Mouse (Mus musculus): ENCODE data around the gene Timm17b. TPM values are rescaled to one million over a fixed set of nuclear protein-coding genes. Genes with fewer than 3 reads are reported as not detected.
"Not testable (repeated sequence)": the region's sequence is repeated elsewhere in the genome, so short reads cannot be mapped to it uniquely, and the experiment has no call there.

Gene Timm17b
- polyA plus RNA-seq, 1 experiment from 2014 or later, result 167 TPM

GRCm38 (mm10) chrX:7869826-7870225, 29.3 kb upstream of the Timm17b start:
- Histone ChIP-seq H3K27me3 (ENCODE audit: control insufficient read depth, insufficient read depth, low read length) (no peaks in the 10 kb centered on the region), H3K36me3 (ENCODE audit: control insufficient read depth, insufficient read depth, low read length) (peaks cover 12% of the 10 kb centered on the region; the same call in 1 of the 2 replicates), H3K4me1 (ENCODE audit: control insufficient read depth, insufficient read depth, low read length) (no peaks in the 10 kb centered on the region), H3K9ac (replicated peaks; ENCODE audit: low read depth, low read length) (no peak overlapping the region), H3K27ac (ENCODE audit: low read depth, low read length) (no peak overlapping the region), H3K4me3 (ENCODE audit: low read depth, low read length) (no peak overlapping the region), H3K4me2 (ENCODE audit: low read depth, low read length) (no peak overlapping the region), H3K9me3 (ENCODE audit: control insufficient read depth, low read length) (no peaks in the 10 kb centered on the region)
- ATAC-seq (ENCODE audit: low read depth), result no peak
- 43% methylated on average over 3 of the region's 3 CpGs for whole genome bisulfite sequencing

GRCm38 (mm10) chrX:7878007-7878419, 21.1 kb upstream of the Timm17b start, which contains the start of gene Pim2:
TSS of gene Pim2 (plus strand) at chrX:7878262.
- 11% methylated on average over 38 of the region's 38 CpGs for WGBS
- no peaks in the 10 kb centered on the region for H3K27me3 ChIP-seq (ENCODE audit: control insufficient read depth, insufficient read depth, low read length)
- peak within 1 kb of the TSS; percentile 46 for H3K4me3 ChIP-seq (ENCODE audit: low read depth, low read length)
- peaks cover 6% of the 10 kb centered on the region; the same call in 1 of the 2 replicates for H3K36me3 ChIP-seq (ENCODE audit: control insufficient read depth, insufficient read depth, low read length)
- peak; percentile 94 for ATAC-seq (ENCODE audit: low read depth)
- peak within 1 kb of the TSS; percentile 62; the same call in 1 of the 2 replicates for H3K27ac ChIP-seq (ENCODE audit: low read depth, low read length)
- peak within 1 kb of the TSS; percentile 57 for H3K9ac ChIP-seq (replicated peaks; ENCODE audit: low read depth, low read length)
- no peaks in the 10 kb centered on the region for H3K9me3 ChIP-seq (ENCODE audit: control insufficient read depth, low read length)
- H3K4me1 ChIP-seq (ENCODE audit: control insufficient read depth, insufficient read depth, low read length), result no peaks in the 10 kb centered on the region
- peak within 1 kb of the TSS; percentile 75 for H3K4me2 ChIP-seq (ENCODE audit: low read depth, low read length)

- H3K9ac ChIP-seq (replicated peaks; ENCODE audit: low read depth, low read length), result peak overlapping the region; percentile 57
- H3K27me3 ChIP-seq (ENCODE audit: control insufficient read depth, insufficient read depth, low read length), result no peaks in the 10 kb centered on the region
- peak overlapping the region; percentile 46 for H3K4me3 ChIP-seq (ENCODE audit: low read depth, low read length)
- H3K9me3 ChIP-seq (ENCODE audit: control insufficient read depth, low read length), result no peaks in the 10 kb centered on the region
- 19% methylated on average over 20 of the region's 21 CpGs for WGBS
- no peaks in the 10 kb centered on the region for H3K4me1 ChIP-seq (ENCODE audit: control insufficient read depth, insufficient read depth, low read length)
- H3K36me3 ChIP-seq (ENCODE audit: control insufficient read depth, insufficient read depth, low read length), result peaks cover 4% of the 10 kb centered on the region; the same call in 1 of the 2 replicates
- peak; percentile 32; the same call in 1 of the 2 replicates for ATAC-seq (ENCODE audit: low read depth)
- H3K4me2 ChIP-seq (ENCODE audit: low read depth, low read length), result peak overlapping the region; percentile 75
- H3K27ac ChIP-seq (ENCODE audit: low read depth, low read length), result 0 out of 2 replicates have a peak overlapping the region, but pooled peaks have one; percentile 44
Measured at GRCm38 (mm10) chrX:7878495-7878894, 20.7 kb upstream of the Timm17b start.

- peak overlapping the region; percentile 7; the same call in 1 of the 2 replicates for H3K4me3 ChIP-seq (ENCODE audit: low read depth, low read length)
- peak; percentile 39; the same call in 1 of the 2 replicates for ATAC-seq (ENCODE audit: low read depth)
- 12% methylated on average over 11 of the region's 11 CpGs for WGBS
- peak overlapping the region; percentile 75 for H3K4me2 ChIP-seq (ENCODE audit: low read depth, low read length)
- H3K27ac ChIP-seq (ENCODE audit: low read depth, low read length), result no peak overlapping the region
- H3K9me3 ChIP-seq (ENCODE audit: control insufficient read depth, low read length), result no peaks in the 10 kb centered on the region
- no peaks in the 10 kb centered on the region for H3K27me3 ChIP-seq (ENCODE audit: control insufficient read depth, insufficient read depth, low read length)
- no peak overlapping the region for H3K9ac ChIP-seq (replicated peaks; ENCODE audit: low read depth, low read length)
- no peaks in the 10 kb centered on the region for H3K36me3 ChIP-seq (ENCODE audit: control insufficient read depth, insufficient read depth, low read length)
- H3K4me1 ChIP-seq (ENCODE audit: control insufficient read depth, insufficient read depth, low read length), result no peaks in the 10 kb centered on the region
Measured at GRCm38 (mm10) chrX:7879819-7880218, 19.3 kb upstream of the Timm17b start.

GRCm38 (mm10) chrX:7883841-7884567, 15.2 kb upstream of the Timm17b start, which contains the start of gene Slc35a2:
TSS of gene Slc35a2 (plus strand) at chrX:7884028.
- ATAC-seq (ENCODE audit: low read depth), result peak; percentile 83
- WGBS, result 16% methylated on average over 49 of the region's 49 CpGs

GRCm38 (mm10) chrX:7898211-7898610, 946 bp upstream of the Timm17b start:
- H3K9me3 ChIP-seq (ENCODE audit: control insufficient read depth, low read length), result no peaks in the 10 kb centered on the region
- H3K36me3 ChIP-seq (ENCODE audit: control insufficient read depth, insufficient read depth, low read length), result 0 out of 2 replicates have a peak, but pooled peaks cover 3% of the 10 kb centered on the region
- no peak overlapping the region for H3K27ac ChIP-seq (ENCODE audit: low read depth, low read length)
- H3K9ac ChIP-seq (replicated peaks; ENCODE audit: low read depth, low read length), result peak overlapping the region; percentile 35; the same call in 1 of the 2 replicates
- H3K27me3 ChIP-seq (ENCODE audit: control insufficient read depth, insufficient read depth, low read length), result no peaks in the 10 kb centered on the region
- 34% methylated on average over 13 of the region's 13 CpGs for WGBS
- no peak for ATAC-seq (ENCODE audit: low read depth)
- H3K4me2 ChIP-seq (ENCODE audit: low read depth, low read length), result peak overlapping the region; percentile 53
- H3K4me3 ChIP-seq (ENCODE audit: low read depth, low read length), result peak overlapping the region; percentile 46
- H3K4me1 ChIP-seq (ENCODE audit: control insufficient read depth, insufficient read depth, low read length), result peaks cover 6% of the 10 kb centered on the region; the same call in 1 of the 2 replicates

More at GRCm38 (mm10) chrX:7883841-7884567, 15.2 kb upstream of the Timm17b start, which contains the start of gene Slc35a2:
- Histone ChIP-seq H3K9me3 (ENCODE audit: control insufficient read depth, low read length) (no peaks in the 10 kb centered on the region), H3K4me1 (ENCODE audit: control insufficient read depth, insufficient read depth, low read length) (no peaks in the 10 kb centered on the region), H3K27me3 (ENCODE audit: control insufficient read depth, insufficient read depth, low read length) (no peaks in the 10 kb centered on the region), H3K4me2 (ENCODE audit: low read depth, low read length) (peak within 1 kb of the TSS; percentile 60), H3K27ac (ENCODE audit: low read depth, low read length) (peak within 1 kb of the TSS; percentile 85), H3K4me3 (ENCODE audit: low read depth, low read length) (peak within 1 kb of the TSS; percentile 42), H3K9ac (replicated peaks; ENCODE audit: low read depth, low read length) (peak within 1 kb of the TSS; percentile 50), H3K36me3 (ENCODE audit: control insufficient read depth, insufficient read depth, low read length) (no peaks in the 10 kb centered on the region)

- Histone ChIP-seq H3K27me3 (ENCODE audit: control insufficient read depth, insufficient read depth, low read length) (no peaks in the 10 kb centered on the region), H3K4me1 (ENCODE audit: control insufficient read depth, insufficient read depth, low read length) (no peaks in the 10 kb centered on the region), H3K36me3 (ENCODE audit: control insufficient read depth, insufficient read depth, low read length) (no peaks in the 10 kb centered on the region), H3K27ac (ENCODE audit: low read depth, low read length) (no peak overlapping the region), H3K4me3 (ENCODE audit: low read depth, low read length) (no peak overlapping the region), H3K9me3 (ENCODE audit: control insufficient read depth, low read length) (no peaks in the 10 kb centered on the region), H3K9ac (replicated peaks; ENCODE audit: low read depth, low read length) (no peak overlapping the region), H3K4me2 (ENCODE audit: low read depth, low read length) (no peak overlapping the region)
- WGBS, result 93% methylated on average over 5 of the region's 5 CpGs
- no peak for ATAC-seq (ENCODE audit: low read depth)
Measured at GRCm38 (mm10) chrX:7904441-7904840, 5.3 kb downstream of the Timm17b start.

- no peak for ATAC-seq (ENCODE audit: low read depth)
- no peak within 1 kb of the TSS for H3K27ac ChIP-seq (ENCODE audit: low read depth, low read length)
- no peaks in the 10 kb centered on the region for H3K4me1 ChIP-seq (ENCODE audit: control insufficient read depth, insufficient read depth, low read length)
- no peak within 1 kb of the TSS for H3K4me2 ChIP-seq (ENCODE audit: low read depth, low read length)
- H3K36me3 ChIP-seq (ENCODE audit: control insufficient read depth, insufficient read depth, low read length), result no peaks in the 10 kb centered on the region
- no peak within 1 kb of the TSS for H3K4me3 ChIP-seq (ENCODE audit: low read depth, low read length)
- H3K9ac ChIP-seq (replicated peaks; ENCODE audit: low read depth, low read length), result no peak within 1 kb of the TSS
- no peaks in the 10 kb centered on the region for H3K27me3 ChIP-seq (ENCODE audit: control insufficient read depth, insufficient read depth, low read length)
- H3K9me3 ChIP-seq (ENCODE audit: control insufficient read depth, low read length), result no peaks in the 10 kb centered on the region
- 93% methylated on average over 5 of the region's 5 CpGs for WGBS
Measured at GRCm38 (mm10) chrX:7907735-7908134, 8.6 kb downstream of the Timm17b start, which contains the start of gene Gm10491. TSS of gene Gm10491 (minus strand) at chrX:7907835.

GRCm38 (mm10) chrX:7909242-7909641, 10.1 kb downstream of the Timm17b start, which contains the start of gene Gm10490:
TSS of gene Gm10490 (plus strand) at chrX:7909542.
- not testable (repeated sequence) for H3K27ac ChIP-seq (ENCODE audit: low read depth, low read length); H3K4me2 ChIP-seq (ENCODE audit: low read depth, low read length); H3K4me1 ChIP-seq (ENCODE audit: control insufficient read depth, insufficient read depth, low read length); ATAC-seq (ENCODE audit: low read depth); H3K36me3 ChIP-seq (ENCODE audit: control insufficient read depth, insufficient read depth, low read length); H3K4me3 ChIP-seq (ENCODE audit: low read depth, low read length); H3K9ac ChIP-seq (replicated peaks; ENCODE audit: low read depth, low read length); H3K9me3 ChIP-seq (ENCODE audit: control insufficient read depth, low read length); H3K27me3 ChIP-seq (ENCODE audit: control insufficient read depth, insufficient read depth, low read length)
- WGBS, result 92% methylated on average over 4 of the region's 4 CpGs

Measured in neural tube, embryonic 14.5 days (tissue).